Mouse (Mus musculus): ENCODE data around the gene Runx2. TPM values are rescaled to one million over a fixed set of nuclear protein-coding genes. Genes with fewer than 3 reads are reported as not detected.

Runx2 gene
- total RNA-seq, 2 experiments from 2014 or later = 5.9 to 6.5 TPM

- DNase-seq (ENCODE audit: extremely low spot score in 1 of 2, low spot score in 2 of 2) = no peak
- intact Hi-C loops (cut with DNase I) = no loop called here
Observed at GRCm38 (mm10) chr17:44642126-44642525, 172.5 kb downstream of the Runx2 start.

- DNase-seq (ENCODE audit: extremely low spot score in 1 of 2, low spot score in 2 of 2) = no peak
- intact Hi-C loops (cut with DNase I) = no loop called here
Observed at GRCm38 (mm10) chr17:44640910-44641309, 173.7 kb downstream of the Runx2 start.

GRCm38 (mm10) chr17:44639446-44639845 lies 175.2 kb downstream of the Runx2 start:
- intact Hi-C loops (cut with DNase I) = no loop called here

GRCm38 (mm10) chr17:44637181-44637880 lies 177.3 kb downstream of the Runx2 start:
- no peak for DNase-seq (ENCODE audit: extremely low spot score in 1 of 2, low spot score in 2 of 2)
- intact Hi-C loops (cut with DNase I) = no loop called here

More at GRCm38 (mm10) chr17:44639446-44639845, 175.2 kb downstream of the Runx2 start:
- DNase-seq (ENCODE audit: extremely low spot score in 1 of 2, low spot score in 2 of 2) = no peak

DNA sequence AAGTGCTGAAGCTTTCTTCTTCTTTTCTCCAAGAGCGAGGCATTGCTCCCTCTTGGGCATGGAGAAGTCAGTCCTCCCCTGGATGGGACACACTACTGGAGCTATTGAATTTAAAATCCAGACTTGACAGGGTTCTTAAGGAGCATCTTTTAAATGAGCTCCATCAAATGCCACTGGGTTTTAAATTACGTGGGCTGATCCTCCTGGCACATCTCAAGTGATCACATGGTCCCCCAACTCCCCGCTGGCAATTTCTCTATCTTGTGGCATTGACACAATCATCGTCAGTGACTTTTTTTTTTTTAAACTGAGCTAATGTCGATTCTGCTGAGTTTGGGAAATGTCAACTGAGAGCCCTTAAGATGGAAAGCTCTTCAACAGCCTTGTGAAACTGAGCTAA lies 180.1 kb downstream of the Runx2 start:
- no peak for DNase-seq (ENCODE audit: extremely low spot score in 1 of 2, low spot score in 2 of 2)
- intact Hi-C loops (cut with DNase I) = no loop called here

- intact Hi-C loops (cut with DNase I) = no loop called here
Observed at GRCm38 (mm10) chr17:44633607-44634415, 180.8 kb downstream of the Runx2 start.

GRCm38 (mm10) chr17:44632941-44633340 lies 181.7 kb downstream of the Runx2 start:
- no peak for DNase-seq (ENCODE audit: extremely low spot score in 1 of 2, low spot score in 2 of 2)
- intact Hi-C loops (cut with DNase I) = no loop called here

More at GRCm38 (mm10) chr17:44633607-44634415, 180.8 kb downstream of the Runx2 start:
- no peak for DNase-seq (ENCODE audit: extremely low spot score in 1 of 2, low spot score in 2 of 2)

- DNase-seq (ENCODE audit: extremely low spot score in 1 of 2, low spot score in 2 of 2) = no peak
- intact Hi-C loops (cut with DNase I) = no loop called here
Observed at GRCm38 (mm10) chr17:44632292-44632691, 182.3 kb downstream of the Runx2 start.

DNA sequence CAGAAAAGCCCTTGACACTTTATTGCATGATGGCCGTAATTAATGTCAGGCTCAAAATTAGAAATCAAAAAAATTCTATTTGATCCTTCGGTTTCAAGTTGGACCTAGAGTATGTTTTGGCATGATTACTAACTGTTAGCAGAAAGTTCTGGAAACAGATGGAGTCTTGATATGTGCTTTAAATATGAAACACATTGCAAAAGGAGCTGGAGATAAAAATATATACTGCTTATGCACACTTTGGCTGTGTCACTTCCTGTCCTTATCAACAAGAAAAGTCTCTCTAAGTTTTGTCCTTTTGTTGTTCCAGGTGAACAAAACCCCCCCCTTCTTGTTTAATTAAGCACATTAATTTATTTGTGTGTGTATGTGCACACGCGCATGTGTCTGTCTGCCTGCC lies 183.0 kb downstream of the Runx2 start:
- DNase-seq (ENCODE audit: extremely low spot score in 1 of 2, low spot score in 2 of 2) = no peak
- intact Hi-C loops (cut with DNase I) = no loop called here

DNA sequence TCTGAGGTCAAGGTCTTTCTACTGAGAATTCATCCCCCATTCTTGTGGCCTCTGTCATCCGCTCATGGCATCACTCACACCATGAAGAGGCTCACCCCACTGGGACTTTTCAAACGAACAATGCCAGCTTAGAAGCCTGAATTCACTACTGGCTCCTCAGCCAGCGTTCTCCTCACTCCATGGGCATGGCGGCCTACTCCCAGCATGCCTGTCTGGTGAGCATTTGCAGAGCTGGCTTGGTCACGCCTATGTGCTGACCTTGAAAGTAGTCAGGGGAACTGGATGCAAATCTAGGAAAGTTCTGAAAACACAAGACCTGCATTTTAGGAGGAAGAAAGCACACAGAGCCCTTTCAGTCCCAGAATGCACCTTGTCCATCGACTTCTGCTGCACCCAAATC lies 187.3 kb downstream of the Runx2 start:
- intact Hi-C loops (cut with DNase I) = no loop called here
- no peak for DNase-seq (ENCODE audit: extremely low spot score in 1 of 2, low spot score in 2 of 2)

- no peak for DNase-seq (ENCODE audit: extremely low spot score in 1 of 2, low spot score in 2 of 2)
- intact Hi-C loops (cut with DNase I) = loop anchor here (5.0 kb wide), 1 partner anchor 104 kb away; no protein-coding TSS in a partner anchor
Observed at GRCm38 (mm10) chr17:44623707-44624106, 190.9 kb downstream of the Runx2 start.

DNA sequence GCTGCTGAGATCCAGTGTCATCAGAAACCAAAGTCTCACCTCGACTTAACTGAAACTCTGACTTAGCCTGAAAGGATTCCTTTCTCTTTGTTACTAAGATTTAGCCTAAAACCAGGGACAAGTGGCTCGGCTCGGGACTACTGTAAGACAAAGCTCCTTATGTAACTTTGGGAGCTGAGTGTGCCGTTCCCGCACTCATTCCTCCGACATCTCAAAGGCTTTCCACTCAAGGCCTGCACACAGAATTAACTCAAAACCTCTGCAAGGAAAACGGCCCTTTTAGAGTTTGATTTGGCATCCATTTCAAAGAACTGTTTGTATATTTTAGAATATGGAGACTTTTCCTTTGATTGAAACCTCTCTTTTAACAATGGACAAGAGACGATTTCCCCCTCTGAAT lies 191.3 kb downstream of the Runx2 start:
- no peak for DNase-seq (ENCODE audit: extremely low spot score in 1 of 2, low spot score in 2 of 2)
- intact Hi-C loops (cut with DNase I) = loop anchor here (5.0 kb wide), 1 partner anchor 104 kb away; no protein-coding TSS in a partner anchor

- DNase-seq (ENCODE audit: extremely low spot score in 1 of 2, low spot score in 2 of 2) = no peak
- intact Hi-C loops (cut with DNase I) = loop anchor here (5.0 kb wide), 1 partner anchor 107 kb away; no protein-coding TSS in a partner anchor
Observed at GRCm38 (mm10) chr17:44620456-44620855, 194.1 kb downstream of the Runx2 start.

- intact Hi-C loops (cut with DNase I) = no loop called here
- DNase-seq (ENCODE audit: extremely low spot score in 1 of 2, low spot score in 2 of 2) = peak in 1 of 2 experiments; percentile 70
Observed at GRCm38 (mm10) chr17:44618691-44619090, 195.9 kb downstream of the Runx2 start.

GRCm38 (mm10) chr17:44618175-44618574 lies 196.4 kb downstream of the Runx2 start:
- intact Hi-C loops (cut with DNase I) = no loop called here
- peak; percentile 59 to 82 for DNase-seq (ENCODE audit: extremely low spot score in 1 of 2, low spot score in 2 of 2)

- no peak for DNase-seq (ENCODE audit: extremely low spot score in 1 of 2, low spot score in 2 of 2)
- intact Hi-C loops (cut with DNase I) = no loop called here
Observed at GRCm38 (mm10) chr17:44617741-44618140, 196.9 kb downstream of the Runx2 start.

- intact Hi-C loops (cut with DNase I) = no loop called here
- DNase-seq (ENCODE audit: extremely low spot score in 1 of 2, low spot score in 2 of 2) = peak; percentile 48 to 62
Observed at GRCm38 (mm10) chr17:44613716-44614715, 200.6 kb downstream of the Runx2 start.

DNA sequence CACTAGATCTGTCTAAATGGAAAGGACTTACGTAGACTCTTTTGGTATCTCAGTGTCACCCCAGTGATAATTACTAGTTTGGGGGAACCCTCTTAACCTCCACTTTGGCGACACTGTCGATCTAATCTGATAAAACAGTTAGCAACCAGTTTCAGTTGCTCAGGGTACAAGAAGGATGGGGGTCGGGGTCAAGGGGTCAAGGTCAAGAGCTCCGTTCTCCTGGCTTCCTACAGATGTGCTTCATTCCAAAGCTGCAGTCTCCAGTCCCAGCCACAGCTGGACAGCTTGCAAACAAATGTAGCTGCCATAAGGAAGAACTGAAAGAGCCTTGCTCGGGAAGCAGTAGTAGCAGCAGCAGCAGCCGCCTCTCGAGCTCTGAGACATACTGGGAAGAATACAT lies 202.0 kb downstream of the Runx2 start:
- DNase-seq (ENCODE audit: extremely low spot score in 1 of 2, low spot score in 2 of 2) = no peak
- intact Hi-C loops (cut with DNase I) = no loop called here

GRCm38 (mm10) chr17:44612002-44612401 lies 202.6 kb downstream of the Runx2 start:
- intact Hi-C loops (cut with DNase I) = no loop called here
- DNase-seq (ENCODE audit: extremely low spot score in 1 of 2, low spot score in 2 of 2) = no peak
